Mouse (Mus musculus): Measurements from ENCODE around the gene Amigo3.

GRCm38 (mm10) chr9:108082549-108082948 lies 29.6 kb downstream of the Amigo3 start:
- TF ChIP-seq POLR2A (IDR thresholded peaks at IDR 0.05; ENCODE audit: borderline replicate concordance, extremely low read depth, low read depth, low read length) (no peak), CTCF (IDR thresholded peaks at IDR 0.05; ENCODE audit: insufficient read depth, low read length) (no peak)
